Mouse (Mus musculus) CH12.LX (cell line): Measurements from ENCODE around the gene Rab42. TPM values are rescaled to one million over a fixed set of nuclear protein-coding genes. Genes with fewer than 3 reads are reported as not detected.
A peak's percentile ranks its signal among the peaks of the same experiment; 100 is the strongest.

Experiments used
- DNase-seq: peaks from one replicate; pipeline ENCODE4 v3.0.0-alpha.2; 2013; ENCODE audit errors: extremely low read depth
- H3K27ac ChIP-seq: 2 replicates; pipeline ENCODE4 v1.5.1; 2012; ENCODE audit warnings: low read depth, mild to moderate bottlenecking, control low read depth, moderate library complexity; ENCODE audit not compliant: insufficient read depth
- H3K27me3 ChIP-seq: replicated peaks from 2 replicates; pipeline ENCODE3; 2012; ENCODE audit warnings: inconsistent platforms
- H3K36me3 ChIP-seq, 2 experiments: replicated peaks in 1 of 2; 2 replicates each; pipeline versions ENCODE3 to v1.6.1; 2012; ENCODE audit warnings: inconsistent platforms in 1 of 2, low read length in 1 of 2, mild to moderate bottlenecking in 1 of 2, mixed read lengths in 1 of 2, moderate library complexity in 1 of 2; ENCODE audit not compliant: control insufficient read depth in 1 of 2, insufficient read depth in 1 of 2
- H3K4me1 ChIP-seq, 2 experiments: 2 replicates each; pipeline ENCODE4 v1.6.1; 2012; ENCODE audit warnings: inconsistent platforms in 1 of 2, moderate library complexity in 1 of 2; ENCODE audit not compliant: insufficient read depth in 2 of 2, control insufficient read depth in 1 of 2
- H3K4me2 ChIP-seq: 2 replicates; pipeline ENCODE4 v1.6.1; 2012; ENCODE audit warnings: low read depth, mild to moderate bottlenecking, control low read depth; ENCODE audit not compliant: poor library complexity, insufficient read depth, severe bottlenecking
- H3K4me3 ChIP-seq, 3 experiments: fragments of 150-350 bp in 1 of 3; sonication (generic) in 1 of 3; replicated peaks in 1 of 3; 2 replicates each; pipeline versions ENCODE3 to v1.5.1; 2011 to 2012; ENCODE audit warnings: low read depth in 2 of 3, low read length in 2 of 3, mild to moderate bottlenecking in 2 of 3, moderate library complexity in 2 of 3, control low read depth in 1 of 3, improper control_type of control experiment in 1 of 3, inconsistent platforms in 1 of 3, mixed read lengths in 1 of 3; ENCODE audit not compliant: poor library complexity in 1 of 3
- H3K79me2 ChIP-seq: replicated peaks from 2 replicates; pipeline ENCODE4 v1.6.1; 2012; ENCODE audit warnings: mild to moderate bottlenecking, moderate library complexity; ENCODE audit not compliant: control insufficient read depth, poor library complexity, insufficient read depth, severe bottlenecking; ENCODE audit errors: extremely low read depth
- H3K9ac ChIP-seq: 2 replicates; pipeline ENCODE4 v1.6.1; 2012; ENCODE audit warnings: low read depth, mild to moderate bottlenecking, control low read depth, moderate library complexity; ENCODE audit not compliant: insufficient read depth
- H3K9me3 ChIP-seq: replicated peaks from 2 replicates; pipeline ENCODE3; 2012; ENCODE audit warnings: low read length, inconsistent platforms, mixed read lengths
- BHLHE40 ChIP-seq: IDR thresholded peaks from 2 replicates; pipeline ENCODE4 v1.6.1; 2011; ENCODE audit warnings: mild to moderate bottlenecking, low read depth, low read length, improper control_type of control experiment
- CHD1 ChIP-seq: IDR thresholded peaks from 2 replicates; pipeline ENCODE4 v1.6.1; 2012; ENCODE audit warnings: low read depth, low read length, improper control_type of control experiment, inconsistent platforms
- CTCF ChIP-seq, 2 experiments: IDR thresholded peaks in 1 of 2; conservative IDR thresholded peaks in 1 of 2; 2 replicates each; pipeline ENCODE4 v1.5.1; 2011 to 2012; ENCODE audit warnings: low read depth in 2 of 2, low read length in 2 of 2, improper control_type of control experiment in 1 of 2, inconsistent platforms in 1 of 2, mild to moderate bottlenecking in 1 of 2, moderate library complexity in 1 of 2
- ELF1 ChIP-seq: IDR thresholded peaks from 2 replicates; pipeline ENCODE4 v1.6.1; 2014; ENCODE audit warnings: low read depth, mild to moderate bottlenecking, inconsistent platforms, low read length, improper control_type of control experiment
- EP300 ChIP-seq: IDR thresholded peaks from 2 replicates; pipeline ENCODE4 v1.6.1; 2011; ENCODE audit warnings: low read length, improper control_type of control experiment
- ETS1 ChIP-seq: conservative IDR thresholded peaks from 2 replicates; pipeline ENCODE4 v1.6.1; 2012; ENCODE audit warnings: low read depth, mild to moderate bottlenecking, inconsistent platforms, low read length, improper control_type of control experiment, moderate library complexity
- GABPA ChIP-seq: IDR thresholded peaks from 2 replicates; pipeline ENCODE4 v1.6.1; 2012; ENCODE audit warnings: low read depth, low read length, improper control_type of control experiment, inconsistent platforms; ENCODE audit not compliant: insufficient replicate concordance
- IRF4 ChIP-seq: IDR thresholded peaks from 2 replicates; pipeline ENCODE4 v1.6.1; 2014; ENCODE audit warnings: low read depth, mild to moderate bottlenecking, inconsistent platforms, low read length, improper control_type of control experiment
- JUND ChIP-seq: conservative IDR thresholded peaks from 2 replicates; pipeline ENCODE4 v1.6.1; 2011; ENCODE audit warnings: low read depth, low read length, improper control_type of control experiment
- MAFK ChIP-seq: IDR thresholded peaks from 2 replicates; pipeline ENCODE4 v1.6.1; 2011; ENCODE audit warnings: low read length, improper control_type of control experiment; ENCODE audit not compliant: insufficient replicate concordance
- MAX ChIP-seq: IDR thresholded peaks from 2 replicates; pipeline ENCODE4 v1.6.1; 2011; ENCODE audit warnings: low read length, improper control_type of control experiment
- MAZ ChIP-seq: IDR thresholded peaks from 2 replicates; pipeline ENCODE4 v1.6.1; 2012; ENCODE audit warnings: low read depth, mild to moderate bottlenecking, inconsistent platforms, low read length, improper control_type of control experiment, moderate library complexity
- MEF2A ChIP-seq: IDR thresholded peaks from 2 replicates; pipeline ENCODE4 v1.6.1; 2014; ENCODE audit warnings: low read depth, mild to moderate bottlenecking, inconsistent platforms, low read length, improper control_type of control experiment, borderline replicate concordance
- MXI1 ChIP-seq: IDR thresholded peaks from 2 replicates; pipeline ENCODE4 v1.6.1; 2011; ENCODE audit warnings: mild to moderate bottlenecking, low read depth, low read length, improper control_type of control experiment
- MYC ChIP-seq: IDR thresholded peaks from 2 replicates; pipeline ENCODE4 v1.6.1; 2011; ENCODE audit warnings: low read depth, mild to moderate bottlenecking, improper control_type of control experiment, low read length
- NELFE ChIP-seq: IDR thresholded peaks from 2 replicates; pipeline ENCODE4 v1.6.1; 2011; ENCODE audit warnings: low read depth, low read length, improper control_type of control experiment
- NRF1 ChIP-seq: IDR thresholded peaks from 2 replicates; pipeline ENCODE4 v1.6.1; 2014; ENCODE audit warnings: low read depth, mild to moderate bottlenecking, inconsistent platforms, low read length, improper control_type of control experiment, moderate library complexity
- PAX5 ChIP-seq: IDR thresholded peaks from 2 replicates; pipeline ENCODE4 v1.6.1; 2012; ENCODE audit warnings: low read length, inconsistent platforms, mixed read lengths
- POLR2A ChIP-seq: IDR thresholded peaks from 2 replicates; pipeline ENCODE4 v1.6.1; 2011; ENCODE audit warnings: low read depth, mild to moderate bottlenecking, improper control_type of control experiment, low read length
- POLR2AphosphoS2 ChIP-seq: IDR thresholded peaks from 2 replicates; pipeline ENCODE4 v1.6.1; 2011; ENCODE audit warnings: low read depth, low read length, improper control_type of control experiment
- RAD21 ChIP-seq: IDR thresholded peaks from 2 replicates; pipeline ENCODE4 v1.6.1; 2011; ENCODE audit warnings: low read depth, mild to moderate bottlenecking, low read length, improper control_type of control experiment, moderate library complexity
- SIN3A ChIP-seq: IDR thresholded peaks from 2 replicates; pipeline ENCODE4 v1.6.1; 2012; ENCODE audit warnings: low read length, improper control_type of control experiment, inconsistent platforms
- SMC3 ChIP-seq: IDR thresholded peaks from 2 replicates; pipeline ENCODE4 v1.6.1; 2011; ENCODE audit warnings: low read depth, low read length, improper control_type of control experiment
- TBP ChIP-seq: conservative IDR thresholded peaks from 2 replicates; pipeline ENCODE4 v1.6.1; 2011; ENCODE audit warnings: low read depth, low read length, improper control_type of control experiment
- TCF12 ChIP-seq: IDR thresholded peaks from 2 replicates; pipeline ENCODE4 v1.6.1; 2014; ENCODE audit warnings: low read depth, mild to moderate bottlenecking, inconsistent platforms, low read length, improper control_type of control experiment
- UBTF ChIP-seq: IDR thresholded peaks from 2 replicates; pipeline ENCODE4 v1.6.1; 2012; ENCODE audit warnings: low read depth, mild to moderate bottlenecking, inconsistent platforms, low read length, improper control_type of control experiment, moderate library complexity
- USF2 ChIP-seq: conservative IDR thresholded peaks from 2 replicates; pipeline ENCODE4 v1.6.1; 2011; ENCODE audit warnings: low read depth, low read length, improper control_type of control experiment
- ZC3H11A ChIP-seq: IDR thresholded peaks from 2 replicates; pipeline ENCODE4 v1.6.1; 2012; ENCODE audit warnings: low read depth, mild to moderate bottlenecking, inconsistent platforms, low read length, improper control_type of control experiment
- ZMIZ1 ChIP-seq: IDR thresholded peaks from 2 replicates; pipeline ENCODE4 v1.6.1; 2012; ENCODE audit warnings: low read depth, mild to moderate bottlenecking, inconsistent platforms, low read length, improper control_type of control experiment
- dilution Hi-C: fragments of 300-500 bp; cut with MboI; formaldehyde crosslinking; loops from 2 replicates; pipeline ENCODE4 v1.14.3; 2020; ENCODE audit warnings: low sequenced_read_pairs; ENCODE audit not compliant: extremely low pct_unique_long_range_greater_than_20kb, extremely low pct_ligation_motif_present
- in situ Hi-C: fragments of 300-500 bp; cut with MboI; formaldehyde crosslinking; loops from 3 replicates; pipeline ENCODE4 v1.14.3; 2019; ENCODE audit warnings: low sequenced_read_pairs, low pct_ligation_motif_present, low pct_unique_long_range_greater_than_20kb, mixed read lengths
- polyA plus RNA-seq: library from polyadenylated mRNA; unstranded; fragments of >175 nt; gene quantifications from 2 replicates; pipeline ENCODE4 v1.2.1, GENCODE M21; 2012; ENCODE audit warnings: low read depth; ENCODE audit not compliant: insufficient read length
- total RNA-seq, 2 experiments: library from RNA; depleted of rRNA; stranded (reverse); fragments of 300-350 nt in 1 of 2; fragments of >200 nt in 1 of 2; gene quantifications; 2 replicates each; pipeline ENCODE4 v1.2.3; 2012 to 2014

The Rab42 gene
- total and polyA plus RNA-seq, 3 experiments, result 0.31 to 0.51 TPM; not detected in 1

GRCm38 (mm10) chr4:132291624-132292335, 11.4 kb downstream of the Rab42 start:
- Histone ChIP-seq H3K79me2 (no peaks in the 10 kb centered on the region), H3K27me3 (no peaks in the 10 kb centered on the region), H3K9me3 (peaks cover 3% of the 10 kb centered on the region), H3K4me3 (no peak overlapping the region), H3K4me2 (no peak overlapping the region), H3K27ac (peak overlapping the region; percentile 32; the same call in 1 of the 2 replicates), H3K4me1 (peaks cover 3 to 25% of the 10 kb centered on the region in 2 experiments; a peak in 3 of 4 replicates)
- dilution Hi-C loops, result no loop called here
- TF ChIP-seq IRF4 (0 out of 2 replicates have a peak, but pooled peaks have one; percentile 18), USF2 (no peak), NELFE (no peak), TBP (no peak), BHLHE40 (peak; percentile 15; the same call in 1 of the 2 replicates), ELF1 (no peak), EP300 (no peak), POLR2A (no peak), MAZ (no peak), TCF12 (no peak), ETS1 (no peak), MEF2A (no peak), ZMIZ1 (no peak), CTCF (conservative IDR thresholded peaks at IDR 0.05 in 1 of 2, IDR thresholded peaks at IDR 0.05 in 1 of 2; ENCODE audit: low read depth in 2 of 2, low read length in 2 of 2) (peak in 1 of 2 experiments; percentile 35; a peak in 1 of 4 replicates), NRF1 (0 out of 2 replicates have a peak, but pooled peaks have one; percentile 21), SIN3A (no peak), POLR2AphosphoS2 (no peak), MYC (no peak), ZC3H11A (no peak)
- TF ChIP-seq, all 38 proteins: peak for 4
- Histone ChIP-seq H3K9ac (no peak overlapping the region), H3K36me3 (peaks cover 25 to 59% of the 10 kb centered on the region in 2 experiments)
- peak; percentile 77 for DNase-seq
- in situ Hi-C loops, result loop anchor here (25.0 kb wide), 1 partner anchor 121 kb away; the partner anchor contains the start of gene Phactr4

DNA sequence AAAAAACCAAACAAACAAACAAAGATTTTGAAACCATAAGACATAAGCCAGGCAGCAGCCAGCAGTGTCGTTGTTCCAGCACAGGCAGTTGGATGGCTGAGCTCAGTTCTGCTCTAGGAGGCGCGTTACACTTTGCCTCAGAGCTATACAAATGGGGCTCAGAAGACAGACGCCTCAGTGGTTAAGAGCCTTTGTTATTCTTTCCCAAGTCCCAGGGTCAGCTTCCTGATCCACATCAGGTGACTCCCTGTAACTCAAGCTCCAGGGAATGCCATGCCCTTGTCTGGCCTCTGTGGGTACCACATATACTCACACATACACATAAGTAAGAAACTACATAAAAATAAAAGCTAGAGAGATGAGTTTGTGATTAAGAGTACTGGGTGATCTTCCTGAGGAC, 12.1 kb downstream of the Rab42 start:
- Histone ChIP-seq H3K27ac (no peak overlapping the region), H3K9ac (no peak overlapping the region), H3K4me3 (no peak overlapping the region), H3K9me3 (peaks cover 3% of the 10 kb centered on the region), H3K27me3 (no peaks in the 10 kb centered on the region), H3K36me3 (peaks cover 31 to 65% of the 10 kb centered on the region in 2 experiments), H3K4me2 (no peak overlapping the region), H3K79me2 (no peaks in the 10 kb centered on the region), H3K4me1 (peaks cover 3 to 25% of the 10 kb centered on the region in 2 experiments; a peak in 3 of 4 replicates)
- in situ Hi-C loops (loop anchor here (25.0 kb wide), 1 partner anchor 121 kb away; the partner anchor contains the start of gene Phactr4), dilution Hi-C loops (no loop called here)
- TF ChIP-seq ETS1, result no peak
- no peak for TF ChIP-seq UBTF
- no peak for TF ChIP-seq ZMIZ1
- TF ChIP-seq MYC, result no peak
- no peak for TF ChIP-seq RAD21
- no peak for TF ChIP-seq GABPA
- TF ChIP-seq CHD1, result no peak
- no peak for TF ChIP-seq JUND
- no peak for TF ChIP-seq TCF12
- no peak for TF ChIP-seq PAX5
- no peak for TF ChIP-seq SMC3
- no peak for TF ChIP-seq MXI1
- no peak for TF ChIP-seq POLR2AphosphoS2
- TF ChIP-seq MAX, result no peak
- TF ChIP-seq MAFK, result no peak
- no peak for TF ChIP-seq MAZ
- TF ChIP-seq NRF1, result no peak
- DNase-seq, result no peak
